Mouse (Mus musculus): ENCODE measurements around the gene Gpr132. TPM values are rescaled to one million over a fixed set of nuclear protein-coding genes. Genes with fewer than 3 reads are reported as not detected.

Gene Gpr132
- polyA plus RNA-seq (2012; ENCODE audit: insufficient read depth, low replicate concordance), result 1.2 TPM in 1 of 2 replicates, not detected in the other

- Histone ChIP-seq H3K4me1 (peaks cover 53% of the 10 kb centered on the region), H3K4me3 (replicated peaks) (peak within 1 kb of the TSS; percentile 62), H3K36me3 (replicated peaks; ENCODE audit: low read length) (no peaks in the 10 kb centered on the region), H3K27me3 (replicated peaks) (peaks cover 64% of the 10 kb centered on the region), H3K9me3 (peaks cover 4% of the 10 kb centered on the region; the same call in 1 of the 2 replicates)
- no peak for TF ChIP-seq FLI1 (IDR thresholded peaks at IDR 0.05; ENCODE audit: low read length)
- TF ChIP-seq GATA1 (IDR thresholded peaks at IDR 0.05; ENCODE audit: borderline replicate concordance, low read length), result no peak
Measured at GRCm38 (mm10) chr12:112868178-112869087, at the start of gene Gpr132. Gene Gpr132 (minus strand): TSS chr12:112868228.

- TF ChIP-seq FLI1 (IDR thresholded peaks at IDR 0.05; ENCODE audit: low read length), result no peak
- no peak for TF ChIP-seq GATA1 (IDR thresholded peaks at IDR 0.05; ENCODE audit: borderline replicate concordance, low read length)
- Histone ChIP-seq H3K36me3 (replicated peaks; ENCODE audit: low read length) (peaks cover 68% of the 10 kb centered on the region), H3K4me1 (peaks cover 93% of the 10 kb centered on the region), H3K4me3 (replicated peaks) (peak overlapping the region; percentile 83), H3K9me3 (no peaks in the 10 kb centered on the region), H3K27me3 (replicated peaks) (peaks cover 23% of the 10 kb centered on the region)
Measured at GRCm38 (mm10) chr12:112917486-112917885, 49.5 kb upstream of the Gpr132 start.

GRCm38 (mm10) chr12:112916698-112917400 is 48.8 kb upstream of the Gpr132 start:
- Histone ChIP-seq H3K4me1 (peaks cover 91% of the 10 kb centered on the region), H3K36me3 (replicated peaks; ENCODE audit: low read length) (peaks cover 72% of the 10 kb centered on the region), H3K27me3 (replicated peaks) (peaks cover 25% of the 10 kb centered on the region), H3K9me3 (no peaks in the 10 kb centered on the region), H3K4me3 (replicated peaks) (peak overlapping the region; percentile 83)
- no peak for TF ChIP-seq FLI1 (IDR thresholded peaks at IDR 0.05; ENCODE audit: low read length)
- TF ChIP-seq GATA1 (IDR thresholded peaks at IDR 0.05; ENCODE audit: borderline replicate concordance, low read length), result no peak

- Histone ChIP-seq H3K36me3 (replicated peaks; ENCODE audit: low read length) (peaks cover 74% of the 10 kb centered on the region), H3K4me1 (peaks cover 93% of the 10 kb centered on the region), H3K27me3 (replicated peaks) (peaks cover 26% of the 10 kb centered on the region), H3K9me3 (no peaks in the 10 kb centered on the region), H3K4me3 (replicated peaks) (no peak overlapping the region)
- no peak for TF ChIP-seq GATA1 (IDR thresholded peaks at IDR 0.05; ENCODE audit: borderline replicate concordance, low read length)
- TF ChIP-seq FLI1 (IDR thresholded peaks at IDR 0.05; ENCODE audit: low read length), result no peak
Measured at GRCm38 (mm10) chr12:112915587-112915986, 47.6 kb upstream of the Gpr132 start.

GRCm38 (mm10) chr12:112914527-112914926 is 46.5 kb upstream of the Gpr132 start:
- Histone ChIP-seq H3K27me3 (replicated peaks) (peaks cover 28% of the 10 kb centered on the region), H3K4me3 (replicated peaks) (peak overlapping the region; percentile 46), H3K36me3 (replicated peaks; ENCODE audit: low read length) (peaks cover 74% of the 10 kb centered on the region), H3K9me3 (no peaks in the 10 kb centered on the region), H3K4me1 (peaks cover 93% of the 10 kb centered on the region)
- TF ChIP-seq GATA1 (IDR thresholded peaks at IDR 0.05; ENCODE audit: borderline replicate concordance, low read length) (no peak), FLI1 (IDR thresholded peaks at IDR 0.05; ENCODE audit: low read length) (no peak)

- TF ChIP-seq FLI1 (IDR thresholded peaks at IDR 0.05; ENCODE audit: low read length), result no peak
- TF ChIP-seq GATA1 (IDR thresholded peaks at IDR 0.05; ENCODE audit: borderline replicate concordance, low read length), result no peak
- Histone ChIP-seq H3K4me1 (peaks cover 84% of the 10 kb centered on the region), H3K9me3 (no peaks in the 10 kb centered on the region), H3K4me3 (replicated peaks) (peak overlapping the region; percentile 33), H3K27me3 (replicated peaks) (peaks cover 27% of the 10 kb centered on the region), H3K36me3 (replicated peaks; ENCODE audit: low read length) (peaks cover 88% of the 10 kb centered on the region)
Measured at GRCm38 (mm10) chr12:112912951-112913745, 45.1 kb upstream of the Gpr132 start.

- peaks cover 71% of the 10 kb centered on the region for H3K4me1 ChIP-seq
- TF ChIP-seq FLI1 (IDR thresholded peaks at IDR 0.05; ENCODE audit: low read length) (no peak), GATA1 (IDR thresholded peaks at IDR 0.05; ENCODE audit: borderline replicate concordance, low read length) (no peak)
- peaks cover 97% of the 10 kb centered on the region for H3K36me3 ChIP-seq (replicated peaks; ENCODE audit: low read length)
- H3K9me3 ChIP-seq, result no peaks in the 10 kb centered on the region
- H3K4me3 ChIP-seq (replicated peaks), result no peak overlapping the region
- peaks cover 28% of the 10 kb centered on the region for H3K27me3 ChIP-seq (replicated peaks)
Measured at GRCm38 (mm10) chr12:112911701-112912100, 43.7 kb upstream of the Gpr132 start.

- Histone ChIP-seq H3K4me3 (replicated peaks) (no peak overlapping the region), H3K9me3 (no peaks in the 10 kb centered on the region), H3K27me3 (replicated peaks) (peaks cover 51% of the 10 kb centered on the region), H3K36me3 (replicated peaks; ENCODE audit: low read length) (peaks cover 90% of the 10 kb centered on the region), H3K4me1 (peaks cover 68% of the 10 kb centered on the region)
- TF ChIP-seq GATA1 (IDR thresholded peaks at IDR 0.05; ENCODE audit: borderline replicate concordance, low read length) (no peak), FLI1 (IDR thresholded peaks at IDR 0.05; ENCODE audit: low read length) (no peak)
Measured at GRCm38 (mm10) chr12:112908991-112909390, 41.0 kb upstream of the Gpr132 start.

GRCm38 (mm10) chr12:112905001-112905400 is 37.0 kb upstream of the Gpr132 start:
- H3K27me3 ChIP-seq (replicated peaks), result peaks cover 64% of the 10 kb centered on the region
- TF ChIP-seq FLI1 (IDR thresholded peaks at IDR 0.05; ENCODE audit: low read length) (no peak), GATA1 (IDR thresholded peaks at IDR 0.05; ENCODE audit: borderline replicate concordance, low read length) (no peak)
- peak overlapping the region; percentile 72 for H3K4me3 ChIP-seq (replicated peaks)
- H3K4me1 ChIP-seq, result peaks cover 42% of the 10 kb centered on the region
- H3K9me3 ChIP-seq, result no peaks in the 10 kb centered on the region
- peaks cover 50% of the 10 kb centered on the region for H3K36me3 ChIP-seq (replicated peaks; ENCODE audit: low read length)
